Mouse (Mus musculus): ENCODE measurements around the gene Iqcn. TPM values are rescaled to one million over a fixed set of nuclear protein-coding genes. Genes with fewer than 3 reads are reported as not detected.

Gene Iqcn
- total RNA-seq, 2 experiments from 2014 or later, result not detected

GRCm38 (mm10) chr8:70701048-70701981 is 1.9 kb upstream of the Iqcn start:
- DNase-seq, result no peak

DNA sequence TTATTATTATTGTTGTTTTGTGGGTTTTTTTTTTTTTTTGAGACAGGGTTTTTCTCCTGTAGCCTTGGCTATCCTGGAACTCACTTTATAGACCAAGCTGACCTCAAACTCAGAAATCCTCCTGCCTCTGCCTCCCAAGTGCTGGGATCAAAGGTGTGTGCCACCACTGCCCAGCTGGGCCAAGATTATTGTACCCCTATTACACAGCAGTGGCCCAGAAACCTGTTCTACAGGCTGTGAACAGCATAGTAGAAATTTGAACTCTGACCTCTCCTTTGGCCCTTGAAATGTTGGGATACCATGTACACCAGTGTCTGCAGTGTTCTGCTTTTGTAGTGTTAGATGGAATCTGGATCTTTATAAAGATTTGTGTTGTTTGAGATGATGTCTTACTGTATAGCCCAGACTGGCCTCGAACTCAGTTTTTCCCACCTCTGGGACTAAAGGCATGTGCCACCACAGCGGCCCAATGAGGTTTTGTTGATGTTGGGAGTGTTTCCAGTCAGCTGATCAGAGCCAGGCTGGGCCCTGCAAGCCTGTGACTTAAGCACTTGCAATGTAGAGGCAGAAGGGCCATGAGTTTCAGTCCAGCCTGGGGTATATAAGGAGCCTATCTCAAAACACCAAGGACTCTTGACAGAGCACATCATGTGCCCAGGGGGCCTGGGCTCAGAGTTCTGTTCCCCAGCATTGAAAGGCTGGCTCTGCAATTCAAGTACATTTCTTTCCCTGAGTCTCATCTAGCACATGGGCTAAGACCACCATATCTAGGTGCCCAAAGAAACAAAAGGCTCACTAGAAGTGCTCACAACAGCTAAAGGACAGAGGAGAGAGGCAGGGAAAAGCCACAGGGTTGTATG is 1.0 kb upstream of the Iqcn start:
- no peak for DNase-seq

- DNase-seq, result peak; percentile 80
These were observed 445 bp upstream of the Iqcn start for GRCm38 (mm10) chr8:70702842-70703182.

- DNase-seq, result no peak
These were observed 5.0 kb downstream of the Iqcn start for GRCm38 (mm10) chr8:70708281-70708680.

GRCm38 (mm10) chr8:70709794-70710193 is 6.5 kb downstream of the Iqcn start:
- no peak for DNase-seq

GRCm38 (mm10) chr8:70710296-70710695 is 7.0 kb downstream of the Iqcn start:
- peak; percentile 72 for DNase-seq

GRCm38 (mm10) chr8:70711041-70711440 is 7.8 kb downstream of the Iqcn start:
- no peak for DNase-seq

- DNase-seq, result no peak
These were observed 10.7 kb downstream of the Iqcn start for GRCm38 (mm10) chr8:70713991-70714390.

DNA sequence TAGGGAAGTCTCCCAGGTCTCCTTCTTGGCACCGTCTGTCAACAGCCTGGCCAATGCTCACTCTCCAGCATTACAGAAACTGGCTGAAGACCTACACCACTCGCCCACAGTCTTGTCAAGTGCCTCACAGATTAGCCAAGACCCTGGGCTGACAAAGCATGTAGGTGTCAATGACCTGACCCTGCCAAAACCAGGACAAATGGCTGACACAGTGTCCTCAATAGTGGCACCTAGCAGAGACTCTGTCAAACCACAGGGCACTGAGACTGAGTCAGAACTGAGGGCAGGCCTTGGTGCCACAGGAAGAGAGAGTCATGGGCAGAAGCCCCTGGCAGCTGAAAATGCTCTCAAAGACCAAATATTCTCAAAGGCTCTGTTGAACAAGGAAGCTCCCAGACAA is 11.8 kb downstream of the Iqcn start:
- DNase-seq, result peak; percentile 2

GRCm38 (mm10) chr8:70716521-70717400 is 13.5 kb downstream of the Iqcn start:
- peak; percentile 16 for DNase-seq

GRCm38 (mm10) chr8:70718297-70718696 is 15.0 kb downstream of the Iqcn start, which contains the start of gene Gm3336:
TSS of gene Gm3336 (plus strand) at chr8:70718543.
- DNase-seq, result peak; percentile 52

DNA sequence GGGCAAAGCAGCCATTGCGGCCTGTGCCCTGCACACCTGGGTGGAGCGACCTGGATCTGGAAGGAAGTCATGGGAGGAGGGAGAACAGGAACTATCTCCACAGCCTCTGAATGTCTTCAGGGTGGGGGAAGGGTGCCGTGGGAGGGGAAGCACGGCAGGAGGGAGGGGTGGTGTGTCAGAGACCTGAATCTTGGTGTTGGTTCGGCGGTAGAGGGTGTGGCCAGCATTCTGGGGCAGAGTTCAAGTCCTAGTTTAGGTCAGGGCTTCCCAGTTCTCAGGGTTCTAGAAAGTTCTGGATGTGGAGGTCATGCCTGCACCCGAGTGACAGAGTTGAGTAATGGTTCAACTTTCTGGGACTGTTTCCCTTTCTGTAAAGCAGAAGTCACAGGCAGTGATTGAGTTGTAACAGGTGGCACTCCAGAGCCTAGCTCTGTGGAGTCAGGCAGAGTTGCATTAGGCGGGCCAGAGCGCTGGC is 16.6 kb downstream of the Iqcn start:
- peak; percentile 6 for DNase-seq

DNA sequence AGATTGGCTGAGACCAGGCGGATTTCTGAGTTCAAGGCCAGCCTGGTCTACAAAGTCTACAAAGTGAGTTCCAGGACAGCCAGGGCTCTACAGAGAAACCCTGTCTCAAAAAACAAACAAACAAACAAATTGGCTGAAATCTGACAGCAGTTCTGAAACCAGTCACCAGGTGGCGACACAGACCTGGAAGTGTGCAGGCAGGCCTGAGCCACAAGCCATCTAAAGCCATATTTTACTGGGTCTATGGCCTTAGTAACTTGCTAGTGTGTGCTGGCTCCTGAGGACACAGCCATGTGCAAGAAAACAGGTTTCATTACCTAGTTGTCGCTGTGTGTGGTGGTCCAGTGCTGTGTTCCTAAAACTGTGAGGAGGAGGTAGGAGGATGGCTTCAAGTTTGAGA is 17.5 kb downstream of the Iqcn start:
- DNase-seq, result peak; percentile 81

- peak; percentile 3 for DNase-seq
These were observed 18.3 kb downstream of the Iqcn start for GRCm38 (mm10) chr8:70721601-70722000.

- DNase-seq, result peak; percentile 2
These were observed 20.4 kb downstream of the Iqcn start, which contains the start of gene Pde4c for GRCm38 (mm10) chr8:70723486-70724210. TSS of gene Pde4c (plus strand) at chr8:70723720.

DNA sequence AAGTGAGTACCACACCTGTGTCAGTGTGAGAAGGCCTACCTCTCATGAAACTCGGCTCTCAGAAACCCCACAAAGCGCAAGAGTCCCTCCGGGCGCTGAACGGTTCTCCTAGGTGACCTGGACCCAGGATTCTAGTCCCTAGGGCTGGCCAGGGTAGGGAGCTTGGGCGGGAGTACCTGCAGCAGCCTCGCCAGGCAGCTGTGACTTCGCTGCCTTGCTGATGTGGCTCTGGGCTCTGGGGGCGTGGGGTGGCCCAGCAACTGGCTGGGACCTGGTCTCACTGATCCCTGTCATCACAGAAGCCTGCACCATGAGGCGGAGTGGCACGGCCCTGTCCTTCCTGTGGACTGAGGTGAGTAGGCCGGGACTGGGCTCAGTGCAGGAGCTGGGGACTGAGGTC is 21.0 kb downstream of the Iqcn start:
- peak; percentile 3 for DNase-seq

- peak; percentile 34 for DNase-seq
These were observed 22.7 kb downstream of the Iqcn start for GRCm38 (mm10) chr8:70725792-70726447.

DNA sequence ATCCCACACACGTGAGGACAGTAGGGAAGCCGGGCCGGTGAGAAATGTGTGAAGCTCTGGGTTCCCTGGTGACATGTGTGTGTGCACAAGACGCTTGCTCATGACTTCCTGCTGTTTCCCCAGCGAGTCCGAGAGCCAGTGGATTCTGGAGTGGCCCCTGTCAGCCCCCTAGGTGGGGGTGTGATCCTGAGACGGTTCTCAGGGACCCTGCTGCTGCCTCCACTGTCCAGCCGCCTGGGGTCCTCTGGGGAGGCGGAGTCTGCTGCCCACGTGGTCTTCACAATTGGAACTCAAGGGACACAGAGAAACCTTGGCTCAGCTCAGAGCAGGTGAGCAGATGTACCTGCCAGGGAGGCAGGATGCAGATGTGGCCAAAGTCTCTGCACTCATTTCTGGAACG is 23.5 kb downstream of the Iqcn start:
- peak; percentile 3 for DNase-seq

- peak; percentile 5 for DNase-seq
These were observed 26.7 kb downstream of the Iqcn start for GRCm38 (mm10) chr8:70729808-70730475.

- DNase-seq, result peak; percentile 3
These were observed 27.7 kb downstream of the Iqcn start for GRCm38 (mm10) chr8:70730956-70731355.
